Mouse (Mus musculus) cerebellum, adult 2 months (tissue): ENCODE measurements around the gene Nek3.

Experiments used
- CTCF ChIP-seq: fragments of 200-500 bp; IDR thresholded peaks from 2 replicates; pipeline ENCODE4 v1.5.1; 2011; ENCODE audit warnings: low read depth, mild to moderate bottlenecking, control low read depth, low read length, moderate library complexity, borderline replicate concordance; ENCODE audit not compliant: insufficient read depth
- POLR2A ChIP-seq: fragments of 200-500 bp; IDR thresholded peaks from 2 replicates; pipeline ENCODE4 v1.6.1; 2011; ENCODE audit warnings: low read length, control low read depth, borderline replicate concordance; ENCODE audit not compliant: insufficient read depth

DNA sequence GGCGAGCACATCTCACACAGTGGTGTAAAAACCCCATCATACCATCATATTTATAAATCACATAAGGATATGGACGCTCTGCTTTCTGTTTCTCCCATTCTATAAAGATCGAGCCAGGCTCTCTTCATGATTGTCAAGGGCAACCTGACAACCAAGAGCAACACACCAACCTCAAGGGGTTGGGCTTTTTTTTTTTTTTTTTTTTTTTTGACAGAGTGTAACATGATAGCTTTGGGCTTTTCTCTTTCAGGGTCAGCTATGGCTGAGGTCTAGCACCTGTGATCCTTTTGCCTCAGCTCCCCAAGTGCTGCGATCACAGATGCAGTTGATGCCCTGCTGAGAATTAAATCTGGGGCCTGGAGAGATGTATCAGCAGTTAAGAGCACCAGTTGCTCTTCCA lies 59.2 kb downstream of the Nek3 start:
- TF ChIP-seq CTCF (no peak), POLR2A (no peak)
